Comparison of ENCODE assay signal across 30 mouse cellular contexts in genomic region chr3:144135646-144136045, GRCm38 (mm10).
DNase-seq lines count a peak whose midpoint lies in the region; ATAC-seq lines count a peak whose summit lies in the region.
"Had no signal": no experiment of that assay in that cellular context is flagged by ENCODE, and none has a peak within 500 bp of the region (broad histone marks: within the 10 kb centered on the region; RNA-seq: fewer than 3 reads in every experiment).

No protein-coding gene starts in this region.

- 96% methylated on average over 6 of the region's 6 CpGs for WGBS in kidney, embryonic 15.5 days

- H3K4me2 ChIP-seq in kidney, embryonic 15.5 days, result no peak overlapping the region
- H3K4me2 ChIP-seq: embryonic facial prominence, embryonic 13.5 days; heart, embryonic 13.5 days; hindbrain, embryonic 15.5 days; limb, embryonic 13.5 days; liver, embryonic 11.5 days; lung, embryonic 15.5 days; neural tube, embryonic 13.5 days had no signal

- DNase-seq in kidney, adult 8-10 months, result no peak
- DNase-seq in R1 (ENCODE audit: low read depth, low spot score), result peak; percentile 16
- peak; percentile 7 for DNase-seq in testis, postnatal 14 days (ENCODE audit: low spot score)
- DNase-seq in adrenal gland, adult 8-10 months, result no peak
- DNase-seq in ovary, adult 18-20 months (ENCODE audit: low spot score), result no peak
- DNase-seq: adrenal gland, postnatal 10 days; cerebellum, adult 9-11 months; gastrocnemius, adult 2 months; gastrocnemius, postnatal 36 days; heart, postnatal 10 days; kidney, adult 2 months; kidney, postnatal 14 days; lung, postnatal 4 days had no signal

- no peaks in the 10 kb centered on the region for H3K9me3 ChIP-seq in kidney, embryonic 15.5 days (replicated peaks)
- H3K9me3 ChIP-seq: embryonic facial prominence, embryonic 13.5 days; forebrain, embryonic 10.5 days; heart, embryonic 13.5 days; hindbrain, embryonic 10.5 days; hindbrain, embryonic 15.5 days; limb, embryonic 13.5 days; lung, embryonic 15.5 days; midbrain, embryonic 10.5 days; neural tube, embryonic 13.5 days had no signal

- H3K4me3 ChIP-seq in kidney, embryonic 15.5 days (replicated peaks), result no peak overlapping the region
- H3K4me3 ChIP-seq: embryonic facial prominence, embryonic 13.5 days; forebrain, embryonic 10.5 days; gastrocnemius, adult 2 months; heart, embryonic 13.5 days; hindbrain, embryonic 10.5 days; hindbrain, embryonic 15.5 days; left cerebral cortex, adult 2 months; limb, embryonic 13.5 days; lung, embryonic 15.5 days; midbrain, embryonic 10.5 days; neural tube, embryonic 13.5 days had no signal

- H3K27me3 ChIP-seq in kidney, embryonic 15.5 days, result no peaks in the 10 kb centered on the region
- H3K27me3 ChIP-seq: embryonic facial prominence, embryonic 13.5 days; heart, embryonic 13.5 days; hindbrain, embryonic 15.5 days; limb, embryonic 13.5 days; lung, embryonic 15.5 days; neural tube, embryonic 13.5 days had no signal

- H3K27ac ChIP-seq in kidney, embryonic 15.5 days, result no peak overlapping the region
- H3K27ac ChIP-seq: embryonic facial prominence, embryonic 13.5 days; forebrain, embryonic 10.5 days; gastrocnemius, adult 2 months; heart, embryonic 13.5 days; hindbrain, embryonic 10.5 days; hindbrain, embryonic 15.5 days; left cerebral cortex, adult 2 months; limb, embryonic 13.5 days; lung, embryonic 15.5 days; midbrain, embryonic 10.5 days; neural tube, embryonic 13.5 days had no signal

- H3K9ac ChIP-seq in kidney, embryonic 15.5 days, result no peak overlapping the region
- H3K9ac ChIP-seq: embryonic facial prominence, embryonic 13.5 days; heart, embryonic 13.5 days; hindbrain, embryonic 15.5 days; limb, embryonic 13.5 days; lung, embryonic 15.5 days; neural tube, embryonic 13.5 days had no signal

- no peaks in the 10 kb centered on the region for H3K36me3 ChIP-seq in kidney, embryonic 15.5 days
- H3K36me3 ChIP-seq: embryonic facial prominence, embryonic 13.5 days; forebrain, embryonic 10.5 days; heart, embryonic 13.5 days; hindbrain, embryonic 10.5 days; hindbrain, embryonic 15.5 days; limb, embryonic 13.5 days; lung, embryonic 15.5 days; midbrain, embryonic 10.5 days; neural tube, embryonic 13.5 days had no signal

- H3K4me1 ChIP-seq in kidney, embryonic 15.5 days, result no peaks in the 10 kb centered on the region
- H3K4me1 ChIP-seq: embryonic facial prominence, embryonic 13.5 days; forebrain, embryonic 10.5 days; heart, embryonic 13.5 days; hindbrain, embryonic 10.5 days; hindbrain, embryonic 15.5 days; limb, embryonic 13.5 days; lung, embryonic 15.5 days; midbrain, embryonic 10.5 days; neural tube, embryonic 13.5 days had no signal

- 0 out of 2 replicates have a peak, but pooled peaks have one; percentile 15 for ATAC-seq in kidney, embryonic 15.5 days (replicated peaks; ENCODE audit: low FRiP score)
- 0 out of 2 replicates have a peak, but pooled peaks have one; percentile 44 for ATAC-seq in megakaryocyte-erythroid progenitor cell, adult 5-6 weeks (replicated peaks; ENCODE audit: low FRiP score, low TSS enrichment, poor library complexity, severe bottlenecking)
- ATAC-seq: activated CD4-positive, CD25-positive, alpha-beta regulatory T cell, adult 4 months; CD4-positive, CD25-positive, alpha-beta regulatory T cell, adult 4 months; forebrain, embryonic 16.5 days; inflammation-experienced regulatory T-cells, adult 6 months had no signal

Comparison
In these comparisons a context has a peak if more than half of its experiments do, and no peak if none do; other contexts are left out.
1. DNase-seq: peak in R1 (single experiment) and testis, postnatal 14 days (single experiment); none in kidney, adult 8-10 months (0 of 2), adrenal gland, adult 8-10 months (single experiment) and ovary, adult 18-20 months (single experiment).